Mouse (Mus musculus) kidney, postnatal 36 days (tissue): ENCODE measurements around the gene Kdm4a.

Source experiments
- DNase-seq, 2 experiments: peaks; one replicate each; pipeline ENCODE4 v3.0.0; 2021 to 2022; ENCODE audit warnings: mixed read lengths in 2 of 2

The Kdm4a gene

GRCm38 (mm10) chr4:118115132-118115531, 64.7 kb downstream of the Kdm4a start:
- no peak for DNase-seq

- no peak for DNase-seq
Observed at GRCm38 (mm10) chr4:118112601-118113000, 67.2 kb downstream of the Kdm4a start.

GRCm38 (mm10) chr4:118109649-118110048, 70.2 kb downstream of the Kdm4a start:
- DNase-seq: no peak

GRCm38 (mm10) chr4:118108779-118109178, 71.1 kb downstream of the Kdm4a start:
- peak in 1 of 2 experiments; percentile 24 for DNase-seq

GRCm38 (mm10) chr4:118105256-118106053, 74.4 kb downstream of the Kdm4a start:
- DNase-seq: no peak

- no peak for DNase-seq
Observed at GRCm38 (mm10) chr4:118103280-118103830, 76.5 kb downstream of the Kdm4a start.

GRCm38 (mm10) chr4:118101497-118101896, 78.3 kb downstream of the Kdm4a start:
- DNase-seq: no peak

GRCm38 (mm10) chr4:118099637-118100364, 80.0 kb downstream of the Kdm4a start:
- DNase-seq: no peak

GRCm38 (mm10) chr4:118098571-118098970, 81.3 kb downstream of the Kdm4a start:
- DNase-seq: peak in 1 of 2 experiments; percentile 40

- no peak for DNase-seq
Observed at GRCm38 (mm10) chr4:118096069-118096468, 83.8 kb downstream of the Kdm4a start.

GRCm38 (mm10) chr4:118092784-118093457, 86.9 kb downstream of the Kdm4a start:
- no peak for DNase-seq

- no peak for DNase-seq
Observed at GRCm38 (mm10) chr4:118090449-118090848, 89.4 kb downstream of the Kdm4a start.

- DNase-seq: peak; percentile 65 to 73
Observed at GRCm38 (mm10) chr4:118089939-118090338, 89.9 kb downstream of the Kdm4a start.

- DNase-seq: no peak
Observed at GRCm38 (mm10) chr4:118088771-118089170, 91.1 kb downstream of the Kdm4a start.
